ENCODE assay signal across 8 mouse cellular contexts in the genomic region with DNA sequence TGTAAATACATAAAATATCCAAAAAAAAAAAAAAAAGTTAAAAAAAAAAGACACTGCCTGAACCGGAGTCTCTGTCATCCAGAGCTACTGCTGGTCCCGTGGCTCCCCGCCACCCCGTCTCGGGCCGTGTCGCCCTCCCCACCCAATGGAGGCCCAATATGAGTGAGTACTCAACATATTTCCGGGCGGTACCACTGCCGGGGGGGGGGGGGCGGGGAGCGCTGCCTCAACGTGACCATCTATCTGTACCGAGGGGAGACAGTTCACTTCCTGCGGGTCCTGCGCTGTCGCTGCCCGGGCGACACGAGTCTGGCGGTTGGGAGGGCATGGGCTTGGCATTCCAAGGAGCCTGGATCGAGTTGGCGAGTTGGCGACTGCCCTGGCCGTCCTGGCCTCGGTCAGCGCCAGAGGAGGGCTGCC. TPM values are rescaled to one million over a fixed set of nuclear protein-coding genes. Genes with fewer than 3 reads are reported as not detected.
DNase-seq lines count a peak whose midpoint lies in the region; ATAC-seq and TF ChIP-seq lines count a peak whose summit lies in the region.

No protein-coding gene starts in this region.

- no peaks in the 10 kb centered on the region for H3K36me3 ChIP-seq in kidney, adult 2 months (ENCODE audit: control insufficient read depth, insufficient read depth, low read length)
- H3K36me3 ChIP-seq in hindbrain, embryonic 11.5 days (ENCODE audit: control insufficient read depth, insufficient read depth, low read length): no peaks in the 10 kb centered on the region

- no peaks in the 10 kb centered on the region for H3K9me3 ChIP-seq in hindbrain, embryonic 11.5 days (ENCODE audit: control insufficient read depth, low read length)

- H3K27ac ChIP-seq in kidney, adult 2 months (ENCODE audit: insufficient read depth, low read depth, low read length): no peak overlapping the region
- H3K27ac ChIP-seq in bone marrow, adult 2 months (ENCODE audit: control insufficient read depth, insufficient read depth, low read depth, low read length, poor library complexity): 0 out of 2 replicates have a peak overlapping the region, but pooled peaks have one; percentile 42
- H3K27ac ChIP-seq in hindbrain, embryonic 11.5 days (ENCODE audit: low read depth, low read length): no peak overlapping the region

- 0 out of 2 replicates have a peak, but pooled peaks have one; percentile 12 for ATAC-seq in hindbrain, embryonic 11.5 days (ENCODE audit: low FRiP score)

- H3K4me3 ChIP-seq in kidney, adult 2 months (ENCODE audit: insufficient read depth, low read depth, low read length): peak overlapping the region; percentile 31
- H3K4me3 ChIP-seq in bone marrow, adult 2 months (replicated peaks; ENCODE audit: control insufficient read depth, low read depth, low read length): peak overlapping the region; percentile 60
- peak overlapping the region; percentile 18; the same call in 1 of the 2 replicates for H3K4me3 ChIP-seq in hindbrain, embryonic 11.5 days (ENCODE audit: low read depth, low read length)

- H3K27me3 ChIP-seq in kidney, adult 2 months (replicated peaks; ENCODE audit: control insufficient read depth, insufficient read depth, low read length): no peaks in the 10 kb centered on the region
- H3K27me3 ChIP-seq in hindbrain, embryonic 11.5 days (ENCODE audit: control insufficient read depth, insufficient read depth, low read length): no peaks in the 10 kb centered on the region

- H3K4me2 ChIP-seq in hindbrain, embryonic 11.5 days (replicated peaks; ENCODE audit: low read depth, low read length): peak overlapping the region; percentile 40

- no peak for TF ChIP-seq CTCF in kidney, adult 2 months (conservative IDR thresholded peaks at IDR 0.05; ENCODE audit: insufficient read depth, insufficient read length, low read depth, low read length)
- no peak for TF ChIP-seq CTCF in bone marrow, adult 2 months (IDR thresholded peaks at IDR 0.05; ENCODE audit: control insufficient read depth, insufficient read depth, low read length)

- 23% methylated on average over 27 of the region's 27 CpGs for WGBS in kidney, adult 2 months
- WGBS in bone marrow, adult 2 months: 26% methylated on average over 27 of the region's 27 CpGs
- WGBS in hindbrain, embryonic 11.5 days: 35% methylated on average over 26 of the region's 27 CpGs

- intact Hi-C loops in left cerebral cortex, postnatal 25 days (cut with DNase I): no loop called here

- DNase-seq in kidney, adult 2 months: no peak
- no peak for DNase-seq in kidney, postnatal 14 days
- no peak for DNase-seq in hindbrain, embryonic 11.5 days (ENCODE audit: low spot score)
- peak; percentile 24 to 29 for DNase-seq in lung, postnatal 4 days
- peak; percentile 65 for DNase-seq in thymus, postnatal 0 days (ENCODE audit: low spot score)
- no peak for DNase-seq in left cerebral cortex, postnatal 25 days (ENCODE audit: low spot score in 2 of 2)
- DNase-seq in adrenal gland, postnatal 25 days: no peak

- no peak for TF ChIP-seq POLR2A in kidney, adult 2 months (IDR thresholded peaks at IDR 0.05; ENCODE audit: low read depth, low read length)
- TF ChIP-seq POLR2A in bone marrow, adult 2 months (IDR thresholded peaks at IDR 0.05; ENCODE audit: borderline replicate concordance, control insufficient read depth, low read depth, low read length): peak; percentile 34; the same call in 1 of the 2 replicates

- H3K4me1 ChIP-seq in kidney, adult 2 months (ENCODE audit: control insufficient read depth, insufficient read depth, low read length): no peaks in the 10 kb centered on the region
- H3K4me1 ChIP-seq in bone marrow, adult 2 months (ENCODE audit: control insufficient read depth, insufficient read depth, low read length): peaks cover 2% of the 10 kb centered on the region; the same call in 1 of the 2 replicates
- no peaks in the 10 kb centered on the region for H3K4me1 ChIP-seq in hindbrain, embryonic 11.5 days (replicated peaks; ENCODE audit: control insufficient read depth, insufficient read depth, low read length)

- no peak overlapping the region for H3K9ac ChIP-seq in hindbrain, embryonic 11.5 days (ENCODE audit: low read depth, low read length)

RNA-seq across cellular contexts. Expression of a gene that starts 15.7 kb away (rescaled TPM):
- 0.19 and 0.36 TPM in 2 replicates for polyA plus RNA-seq in kidney, adult 2 months (2012; rRNA removed)
- polyA plus RNA-seq in bone marrow, adult 2 months (2011; ENCODE audit: insufficient read depth, insufficient read length, low replicate concordance, missing spikeins): 3.1 and 4.7 TPM in 2 replicates
- 0.35 and 0.79 TPM in 2 replicates for polyA plus RNA-seq in hindbrain, embryonic 11.5 days (2014; fragmentation: Nextera tagmentation; extraction: Ambion mirVana)
- 2.6 and 3.0 TPM in 2 replicates for polyA plus RNA-seq in thymus, postnatal 0 days (2015; fragmentation: Nextera tagmentation; extraction: Ambion mirVana)
- under 1 TPM; 0.48 to 0.53 TPM for total RNA-seq in left cerebral cortex, postnatal 25 days (2021)
- total RNA-seq in adrenal gland, postnatal 25 days (2021): 1.1 and 1.6 TPM in 2 replicates

RNA-seq across cellular contexts. Expression of a gene that starts 20.6 kb away (rescaled TPM):
- polyA plus RNA-seq in kidney, adult 2 months (2012; rRNA removed): 21.0 and 23.4 TPM in 2 replicates
- 10.2 and 24.4 TPM in 2 replicates for polyA plus RNA-seq in bone marrow, adult 2 months (2011; ENCODE audit: insufficient read depth, insufficient read length, low replicate concordance, missing spikeins)
- 26.1 and 26.7 TPM in 2 replicates for polyA plus RNA-seq in hindbrain, embryonic 11.5 days (2014; fragmentation: Nextera tagmentation; extraction: Ambion mirVana)
- polyA plus RNA-seq in thymus, postnatal 0 days (2015; fragmentation: Nextera tagmentation; extraction: Ambion mirVana): 22.8 and 23.4 TPM in 2 replicates
- 10 to 100 TPM; 26.0 to 29.5 TPM for total RNA-seq in left cerebral cortex, postnatal 25 days (2021)
- 25.5 and 35.8 TPM in 2 replicates for total RNA-seq in adrenal gland, postnatal 25 days (2021)

RNA-seq across cellular contexts. Expression of a gene that starts 21.2 kb away (rescaled TPM):
- polyA plus RNA-seq in kidney, adult 2 months (2012; rRNA removed): 0.08 TPM in 1 of 2 replicates, not detected in the other
- polyA plus RNA-seq in bone marrow, adult 2 months (2011; ENCODE audit: insufficient read depth, insufficient read length, low replicate concordance, missing spikeins): not detected in 2 replicates
- polyA plus RNA-seq in hindbrain, embryonic 11.5 days (2014; fragmentation: Nextera tagmentation; extraction: Ambion mirVana): 0.28 and 0.48 TPM in 2 replicates
- polyA plus RNA-seq in thymus, postnatal 0 days (2015; fragmentation: Nextera tagmentation; extraction: Ambion mirVana): 0.58 and 1.1 TPM in 2 replicates
- under 1 TPM; 0.66 to 0.73 TPM for total RNA-seq in left cerebral cortex, postnatal 25 days (2021)
- not detected in 2 replicates for total RNA-seq in adrenal gland, postnatal 25 days (2021)

RNA-seq across cellular contexts. Expression of a gene that starts 31.8 kb away (rescaled TPM):
- not detected in 2 replicates for polyA plus RNA-seq in kidney, adult 2 months (2012; rRNA removed)
- polyA plus RNA-seq in bone marrow, adult 2 months (2011; ENCODE audit: insufficient read depth, insufficient read length, low replicate concordance, missing spikeins): not detected in 2 replicates
- polyA plus RNA-seq in hindbrain, embryonic 11.5 days (2014; fragmentation: Nextera tagmentation; extraction: Ambion mirVana): 0.14 and 0.40 TPM in 2 replicates
- polyA plus RNA-seq in thymus, postnatal 0 days (2015; fragmentation: Nextera tagmentation; extraction: Ambion mirVana): 0.23 TPM in 2 replicates
- total RNA-seq in left cerebral cortex, postnatal 25 days (2021): under 1 TPM in 1 of 2 experiments, not detected in 1; 0.14 TPM
- total RNA-seq in adrenal gland, postnatal 25 days (2021): not detected in 2 replicates

RNA-seq across cellular contexts. Expression of a gene that starts 48.8 kb away (rescaled TPM):
- 0.03 TPM in 1 of 2 replicates, not detected in the other for polyA plus RNA-seq in kidney, adult 2 months (2012; rRNA removed)
- 6.3 TPM in 1 of 2 replicates, not detected in the other for polyA plus RNA-seq in bone marrow, adult 2 months (2011; ENCODE audit: insufficient read depth, insufficient read length, low replicate concordance, missing spikeins)
- 2.9 and 3.3 TPM in 2 replicates for polyA plus RNA-seq in hindbrain, embryonic 11.5 days (2014; fragmentation: Nextera tagmentation; extraction: Ambion mirVana)
- polyA plus RNA-seq in thymus, postnatal 0 days (2015; fragmentation: Nextera tagmentation; extraction: Ambion mirVana): 1.6 and 1.8 TPM in 2 replicates
- total RNA-seq in left cerebral cortex, postnatal 25 days (2021): under 1 TPM in 1 of 2 experiments, not detected in 1; 0.16 TPM
- not detected in 2 replicates for total RNA-seq in adrenal gland, postnatal 25 days (2021)

Comparison
In these comparisons a context has a peak if more than half of its experiments do, and no peak if none do; other contexts are left out.
1. DNase-seq: peak in lung, postnatal 4 days (2 of 2) and thymus, postnatal 0 days (single experiment); none in kidney, adult 2 months (single experiment), kidney, postnatal 14 days (single experiment), hindbrain, embryonic 11.5 days (single experiment), left cerebral cortex, postnatal 25 days (0 of 2) and adrenal gland, postnatal 25 days (single experiment).
2. Peak in every context shown above with its lines, with median percentiles within 50 percentile points of each other: H3K4me3 ChIP-seq.